Mouse (Mus musculus) gastrocnemius, adult 2 months (tissue): Measurements from ENCODE around the gene Gpr146. TPM values are rescaled to one million over a fixed set of nuclear protein-coding genes. Genes with fewer than 3 reads are reported as not detected.

Experiments used
- DNase-seq: peaks from one replicate; pipeline ENCODE4 v3.0.0; 2022
- H3K27ac ChIP-seq: fragments of 200-600 bp; 2 replicates; pipeline ENCODE4 v1.8.1; 2022; ENCODE audit warnings: mild to moderate bottlenecking
- H3K4me3 ChIP-seq: fragments of 200-600 bp; 2 replicates; pipeline ENCODE4 v1.8.1; 2022; ENCODE audit warnings: mild to moderate bottlenecking, moderate library complexity
- CTCF ChIP-seq: fragments of 200-600 bp; IDR thresholded peaks from 2 replicates; pipeline ENCODE4 v1.8.1; 2022; ENCODE audit warnings: antibody characterized with exemption, mild to moderate bottlenecking, moderate library complexity
- intact Hi-C: fragments of 180-260 bp; cut with DNase I; formaldehyde crosslinking; loops from one replicate; pipeline ENCODE4 v1.15.1; 2025
- total RNA-seq, 2 experiments: library from RNA; stranded (reverse); gene quantifications; 2 replicates each; pipeline ENCODE4 v1.2.3; 2021

Gpr146 gene
- total RNA-seq, 2 experiments from 2014 or later, result 26.5 to 41.2 TPM

DNA sequence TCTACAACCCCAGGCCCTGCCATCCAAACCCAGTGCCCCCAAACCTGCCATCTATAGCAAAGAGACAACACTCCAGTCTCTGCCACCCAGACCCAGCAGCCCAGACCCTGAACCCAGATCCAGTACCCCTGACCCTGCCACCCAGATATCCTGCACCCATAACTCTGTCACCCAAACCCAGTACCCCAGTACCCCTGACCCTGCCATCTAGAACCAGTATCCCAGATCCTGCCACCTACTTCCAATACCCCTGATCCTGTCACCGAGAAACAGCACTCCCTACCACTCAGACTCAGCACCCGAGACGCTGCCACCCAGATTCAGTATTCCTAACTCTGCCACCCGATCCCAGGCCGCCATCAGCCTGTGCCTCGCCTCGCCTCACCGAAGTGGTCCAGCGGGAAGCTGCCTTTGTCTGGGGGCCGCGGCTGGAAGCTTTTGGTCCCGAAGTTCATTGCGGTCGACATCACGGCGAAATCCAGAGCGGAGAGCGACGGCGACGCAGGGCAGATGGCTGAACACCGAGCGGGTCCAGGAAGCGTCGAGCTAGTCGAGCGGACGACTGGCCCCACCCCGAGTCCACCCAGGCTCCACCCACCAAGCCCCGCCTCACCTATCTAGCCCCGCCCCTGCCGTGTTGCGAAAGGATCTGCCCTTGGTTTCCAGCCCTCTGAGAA, 32.7 kb upstream of the Gpr146 start:
- peak; percentile 98 for DNase-seq
- Histone ChIP-seq H3K4me3 (peak overlapping the region; percentile 94), H3K27ac (peak overlapping the region; percentile 97)
- intact Hi-C loops, result loop anchor here (5.0 kb wide), 1 partner anchor 122 kb away; no protein-coding TSS in a partner anchor
- TF ChIP-seq CTCF, result no peak; the same call in 1 of the 2 replicates

DNA sequence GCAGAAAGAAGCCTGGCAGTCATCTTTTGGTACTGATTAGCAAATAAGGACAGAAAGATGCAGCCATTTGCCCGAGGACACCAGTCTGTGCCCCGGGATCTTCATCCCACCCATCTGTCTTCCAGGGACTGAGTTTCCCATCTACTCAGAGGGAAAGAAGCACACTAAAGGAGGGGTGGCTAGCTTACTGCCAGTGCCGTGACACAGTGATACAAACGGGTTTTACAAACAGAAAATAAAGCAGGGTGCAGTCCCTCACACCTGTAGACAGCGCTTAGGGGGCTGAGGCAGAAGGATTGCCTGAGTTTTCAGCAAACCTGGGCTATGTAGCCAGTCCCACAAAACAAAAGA, 32.2 kb upstream of the Gpr146 start:
- intact Hi-C loops, result no loop called here
- no peak for DNase-seq
- no peak for TF ChIP-seq CTCF
- Histone ChIP-seq H3K4me3 (peak overlapping the region; percentile 94), H3K27ac (peak overlapping the region; percentile 97)

- H3K27ac ChIP-seq, result no peak overlapping the region
- TF ChIP-seq CTCF, result no peak
- DNase-seq, result no peak
- intact Hi-C loops, result no loop called here
- H3K4me3 ChIP-seq, result no peak overlapping the region
Observed at GRCm38 (mm10) chr5:139347225-139347624, 30.3 kb upstream of the Gpr146 start.

DNA sequence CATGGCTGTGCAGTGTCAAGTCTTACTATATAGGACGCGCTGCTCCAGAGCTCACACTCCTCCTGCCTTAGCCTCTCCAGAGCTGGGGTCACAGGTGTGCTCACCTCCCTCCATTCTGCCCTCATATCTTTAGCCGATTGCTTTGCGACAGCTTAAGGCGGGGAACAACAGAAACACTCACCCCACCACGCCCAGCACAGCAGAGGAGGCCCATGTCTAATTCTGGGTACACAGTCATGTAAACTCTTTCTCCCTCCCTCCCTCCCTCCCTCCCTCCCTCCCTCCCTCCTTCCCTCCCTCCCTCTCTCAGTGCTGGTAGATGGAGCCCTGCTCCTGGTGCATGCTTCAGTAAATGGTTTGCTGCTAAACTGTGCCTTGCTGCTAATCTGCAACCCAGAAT, 27.8 kb upstream of the Gpr146 start:
- TF ChIP-seq CTCF, result no peak
- no peak for DNase-seq
- Histone ChIP-seq H3K4me3 (no peak overlapping the region), H3K27ac (no peak overlapping the region)
- intact Hi-C loops, result no loop called here

- Histone ChIP-seq H3K27ac (no peak within 1 kb of the TSS), H3K4me3 (no peak within 1 kb of the TSS)
- no peak for TF ChIP-seq CTCF
- intact Hi-C loops, result no loop called here
- DNase-seq, result no peak
Observed at GRCm38 (mm10) chr5:139351134-139351533, 26.4 kb upstream of the Gpr146 start, which contains the start of gene Cox19. Gene Cox19 (minus strand): TSS chr5:139351418.

DNA sequence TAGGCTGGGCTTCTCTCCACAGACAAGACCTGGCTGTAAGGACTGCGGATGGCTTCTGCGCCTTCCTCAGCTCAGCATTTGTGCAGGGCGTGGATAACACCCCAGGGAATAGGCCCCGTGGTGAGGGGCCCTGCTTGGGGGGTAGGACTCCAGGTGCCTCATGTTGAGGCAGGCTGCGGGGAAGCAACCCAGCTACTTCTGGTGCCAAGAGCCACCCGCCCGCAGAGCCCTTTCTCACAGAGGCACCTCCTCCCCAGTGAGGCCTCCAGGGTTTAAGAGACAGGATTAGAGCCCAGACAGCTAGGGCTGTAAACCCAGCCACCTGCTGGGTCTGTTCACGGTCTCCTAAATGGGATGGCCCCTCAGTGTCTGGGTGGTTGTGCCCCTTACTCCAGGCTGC, 25.9 kb upstream of the Gpr146 start:
- no peak for TF ChIP-seq CTCF
- peak; percentile 20 for DNase-seq
- no peak overlapping the region for H3K4me3 ChIP-seq
- intact Hi-C loops, result no loop called here
- H3K27ac ChIP-seq, result no peak overlapping the region

DNA sequence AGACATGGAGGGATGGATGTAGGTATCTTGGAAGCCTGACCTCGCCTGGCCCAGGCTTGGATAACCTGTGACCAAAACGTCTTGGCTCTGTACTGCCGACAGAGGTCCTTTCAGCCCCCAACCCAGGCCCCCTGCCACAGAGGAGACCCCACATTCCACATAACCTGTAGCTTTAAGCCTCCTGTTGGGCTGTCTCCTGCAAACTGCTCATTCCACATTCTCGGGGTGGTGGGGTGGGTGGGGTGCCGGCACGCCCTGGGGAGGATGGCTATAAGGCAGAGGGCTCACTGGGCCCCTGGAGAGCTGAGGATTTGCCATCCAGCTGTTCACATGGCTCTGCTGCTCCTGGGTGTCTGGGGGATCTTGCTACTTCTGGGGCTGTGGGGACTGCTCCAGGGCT, 25.2 kb upstream of the Gpr146 start, which contains the start of gene Cyp2w1:
Gene Cyp2w1 (plus strand): TSS at position 301 of the 400 bp plus-strand sequence.
- intact Hi-C loops, result no loop called here
- no peak for DNase-seq
- Histone ChIP-seq H3K27ac (no peak within 1 kb of the TSS), H3K4me3 (no peak within 1 kb of the TSS)
- TF ChIP-seq CTCF, result no peak

GRCm38 (mm10) chr5:139353496-139353895, 24.0 kb upstream of the Gpr146 start:
- intact Hi-C loops, result no loop called here
- DNase-seq, result peak; percentile 26

DNA sequence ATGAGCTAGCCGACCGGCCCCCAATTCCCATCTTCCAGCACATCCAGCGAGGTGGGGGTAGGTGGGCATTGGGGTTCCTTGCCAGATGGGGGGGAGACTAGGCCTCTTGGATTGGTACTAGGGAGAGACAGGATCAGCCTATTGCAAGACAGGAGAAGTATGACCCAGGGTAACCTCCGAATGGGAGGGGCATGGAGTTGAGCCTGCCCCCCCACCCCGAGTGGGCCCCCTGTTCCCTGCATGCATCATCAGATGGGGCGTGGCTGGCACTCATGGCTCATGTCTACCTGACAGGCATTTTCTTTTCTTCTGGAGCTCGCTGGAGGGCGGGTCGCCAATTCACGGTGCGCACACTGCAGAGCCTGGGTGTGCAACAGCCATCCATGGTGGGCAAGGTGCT, 23.6 kb upstream of the Gpr146 start:
- H3K4me3 ChIP-seq, result no peak overlapping the region
- TF ChIP-seq CTCF, result no peak
- intact Hi-C loops, result loop anchor here (2.0 kb wide), 1 partner anchor 71 kb away; no protein-coding TSS in a partner anchor

More at GRCm38 (mm10) chr5:139353496-139353895, 24.0 kb upstream of the Gpr146 start:
- Histone ChIP-seq H3K4me3 (no peak overlapping the region), H3K27ac (no peak overlapping the region)
- peak; percentile 53 for TF ChIP-seq CTCF

GRCm38 (mm10) chr5:139355235-139355772, 22.2 kb upstream of the Gpr146 start:
- no peak overlapping the region for H3K4me3 ChIP-seq
- intact Hi-C loops, result loop anchor here (1.0 to 2.0 kb wide), 2 partner anchors 24 to 73 kb away; no protein-coding TSS in a partner anchor
- no peak; the same call in 1 of the 2 replicates for TF ChIP-seq CTCF
- DNase-seq, result peak; percentile 90
- H3K27ac ChIP-seq, result no peak overlapping the region

More for the DNA sequence above, 23.6 kb upstream of the Gpr146 start:
- no peak overlapping the region for H3K27ac ChIP-seq
- DNase-seq, result peak; percentile 18

DNA sequence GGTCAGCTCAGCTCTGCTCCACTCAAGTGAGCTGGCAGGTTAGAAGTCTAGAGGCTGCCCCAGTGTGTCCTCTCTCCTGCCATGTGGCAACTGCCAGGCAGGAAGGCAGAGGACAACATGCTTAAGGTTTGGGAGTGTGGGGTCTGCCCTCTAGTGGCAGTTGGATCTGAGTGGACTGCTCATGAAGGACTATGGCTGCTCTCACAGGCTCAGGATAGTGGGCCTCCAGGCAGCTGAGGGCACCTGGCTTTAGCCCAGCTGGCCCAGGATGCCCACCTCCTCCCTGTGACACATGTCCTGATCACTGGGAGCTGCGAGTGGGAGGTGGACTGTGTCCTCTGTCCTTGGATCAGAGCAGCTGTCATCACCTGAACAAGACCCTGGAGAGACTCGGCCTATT, 18.8 kb upstream of the Gpr146 start:
- H3K4me3 ChIP-seq, result no peak overlapping the region
- DNase-seq, result peak; percentile 59
- peak; percentile 65 for TF ChIP-seq CTCF
- H3K27ac ChIP-seq, result 0 out of 2 replicates have a peak overlapping the region, but pooled peaks have one; percentile 24
- intact Hi-C loops, result no loop called here

DNA sequence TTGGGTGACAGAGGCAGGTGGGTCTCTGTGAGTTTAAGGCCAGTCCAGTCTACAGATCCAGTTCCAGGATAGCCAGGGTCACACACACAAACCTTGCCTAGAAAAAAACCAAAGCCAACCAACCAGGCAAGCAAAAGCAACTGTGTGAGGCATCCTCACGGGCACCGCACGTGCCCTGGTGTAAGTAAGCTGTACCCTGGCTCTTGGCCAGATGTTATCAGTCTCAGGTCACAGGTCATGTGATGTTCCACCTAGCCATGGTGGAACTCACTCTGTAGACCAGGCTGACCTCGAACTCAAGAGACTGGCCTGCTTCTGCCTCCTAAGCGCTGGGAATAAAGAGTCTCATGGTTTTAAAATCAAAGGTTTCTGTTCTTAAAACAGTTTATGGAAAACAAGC, 18.3 kb upstream of the Gpr146 start:
- TF ChIP-seq CTCF, result no peak
- Histone ChIP-seq H3K27ac (no peak overlapping the region), H3K4me3 (no peak overlapping the region)
- intact Hi-C loops, result no loop called here
- no peak for DNase-seq

- DNase-seq, result peak; percentile 43
- Histone ChIP-seq H3K27ac (peak overlapping the region; percentile 89), H3K4me3 (peak overlapping the region; percentile 64)
- TF ChIP-seq CTCF, result no peak
- intact Hi-C loops, result loop anchor here (1.0 to 5.0 kb wide), 3 partner anchors 34 to 141 kb away; partner anchors contain the start of gene 3110082I17Rik
Observed at GRCm38 (mm10) chr5:139363858-139364257, 13.6 kb upstream of the Gpr146 start.
